In the genomic region with DNA sequence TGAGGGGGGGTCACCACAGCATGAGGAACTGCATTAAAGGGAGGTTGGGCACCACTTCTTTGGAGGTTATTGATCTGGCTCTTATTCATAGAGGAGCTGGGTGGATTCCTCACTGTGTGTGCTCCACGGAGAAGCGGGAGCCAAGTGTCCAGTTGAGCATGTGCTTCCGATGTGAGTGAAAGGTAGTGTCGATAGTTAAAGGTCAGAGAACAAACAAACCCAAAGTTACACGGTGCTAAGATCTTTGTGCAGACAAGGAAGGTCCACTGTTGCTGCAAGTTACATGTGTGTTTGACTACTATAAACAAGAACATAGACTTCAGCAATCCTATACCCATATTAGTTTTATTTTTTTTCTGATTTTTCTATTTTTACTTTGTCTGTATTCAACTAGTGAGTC, we compare ENCODE assay signal across 16 mouse cellular contexts.
"Had no signal": no experiment of that assay in that cellular context is flagged by ENCODE, and none has a peak within 500 bp of the region (broad histone marks: within the 10 kb centered on the region; RNA-seq: fewer than 3 reads in every experiment).

No protein-coding gene starts in this region.

- H3K27ac ChIP-seq: neural tube, embryonic 13.5 days; neural tube, embryonic 15.5 days; stomach, embryonic 15.5 days; stomach, postnatal 0 days had no signal

- H3K4me3 ChIP-seq: neural tube, embryonic 13.5 days; neural tube, embryonic 15.5 days; stomach, embryonic 15.5 days had no signal

- H3K9ac ChIP-seq: neural tube, embryonic 13.5 days; neural tube, embryonic 15.5 days; stomach, embryonic 15.5 days had no signal

- DNase-seq: retina, postnatal 1 day; right cerebral cortex, adult 18-20 months; right cerebral cortex, postnatal 14 days; right cerebral cortex, postnatal 25 days; right cerebral cortex, postnatal 4 days; spleen, adult 18-20 months; thymus, adult 18-20 months; thymus, adult 2 months; thymus, postnatal 14 days; thymus, postnatal 25 days; thymus, postnatal 36 days; thymus, postnatal 4 days had no signal

- H3K36me3 ChIP-seq: neural tube, embryonic 13.5 days; neural tube, embryonic 15.5 days; stomach, embryonic 15.5 days had no signal

- H3K27me3 ChIP-seq: neural tube, embryonic 13.5 days; neural tube, embryonic 15.5 days; stomach, embryonic 15.5 days had no signal

- H3K4me1 ChIP-seq: neural tube, embryonic 13.5 days; neural tube, embryonic 15.5 days; stomach, embryonic 15.5 days had no signal

- H3K9me3 ChIP-seq: neural tube, embryonic 13.5 days; neural tube, embryonic 15.5 days; stomach, embryonic 15.5 days had no signal

- H3K4me2 ChIP-seq: neural tube, embryonic 13.5 days; neural tube, embryonic 15.5 days; stomach, embryonic 15.5 days had no signal
